Mouse (Mus musculus) ES-E14 (cell line): Measurements from ENCODE around the gene 4930432K21Rik.

ENCODE experiments used
- CHD2 ChIP-seq: IDR thresholded peaks from 2 replicates; pipeline ENCODE4 v1.6.1; 2014; ENCODE audit warnings: mild to moderate bottlenecking, low read depth, low read length, inconsistent platforms
- HCFC1 ChIP-seq: IDR thresholded peaks from 2 replicates; pipeline ENCODE4 v1.6.1; 2012; ENCODE audit warnings: low read length, inconsistent platforms, borderline replicate concordance; ENCODE audit not compliant: insufficient read depth
- MAFK ChIP-seq: IDR thresholded peaks from 2 replicates; pipeline ENCODE4 v1.6.1; 2014; ENCODE audit warnings: mild to moderate bottlenecking, low read depth, low read length, inconsistent platforms; ENCODE audit not compliant: insufficient read depth
- ZNF384 ChIP-seq: IDR thresholded peaks from 2 replicates; pipeline ENCODE4 v1.6.1; 2012; ENCODE audit warnings: low read depth, low read length, inconsistent platforms

DNA sequence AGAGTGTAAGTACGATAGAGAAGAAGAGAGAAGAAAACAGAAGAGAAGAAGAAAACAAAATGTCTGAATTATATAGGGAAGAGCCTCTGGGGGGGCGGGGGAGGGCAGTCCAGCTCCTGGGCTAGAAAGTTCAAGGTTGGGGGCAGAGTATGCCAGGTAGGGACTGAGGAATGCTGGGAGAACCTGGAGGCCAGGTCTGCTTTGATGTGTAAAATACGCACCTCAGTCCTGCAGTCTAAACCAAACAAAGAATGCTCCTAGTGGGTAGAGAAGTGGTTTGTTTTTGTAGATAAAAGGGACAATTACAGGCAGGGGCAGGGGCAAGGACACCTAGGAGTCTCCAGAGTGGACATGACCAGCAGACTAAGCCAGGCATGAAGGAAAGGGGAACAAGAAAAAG is 29.6 kb downstream of the 4930432K21Rik start:
- TF ChIP-seq MAFK, result no peak
- no peak for TF ChIP-seq HCFC1
- no peak for TF ChIP-seq CHD2
- TF ChIP-seq ZNF384, result no peak
